Mouse (Mus musculus) 3T3-L1 (cell line): ENCODE data around the gene Hyal1.

Source experiments
- DNase-seq: peaks from one replicate; pipeline ENCODE4 v3.0.0-alpha.2; 2015; ENCODE audit warnings: low read depth, low spot score

Hyal1 gene

DNA sequence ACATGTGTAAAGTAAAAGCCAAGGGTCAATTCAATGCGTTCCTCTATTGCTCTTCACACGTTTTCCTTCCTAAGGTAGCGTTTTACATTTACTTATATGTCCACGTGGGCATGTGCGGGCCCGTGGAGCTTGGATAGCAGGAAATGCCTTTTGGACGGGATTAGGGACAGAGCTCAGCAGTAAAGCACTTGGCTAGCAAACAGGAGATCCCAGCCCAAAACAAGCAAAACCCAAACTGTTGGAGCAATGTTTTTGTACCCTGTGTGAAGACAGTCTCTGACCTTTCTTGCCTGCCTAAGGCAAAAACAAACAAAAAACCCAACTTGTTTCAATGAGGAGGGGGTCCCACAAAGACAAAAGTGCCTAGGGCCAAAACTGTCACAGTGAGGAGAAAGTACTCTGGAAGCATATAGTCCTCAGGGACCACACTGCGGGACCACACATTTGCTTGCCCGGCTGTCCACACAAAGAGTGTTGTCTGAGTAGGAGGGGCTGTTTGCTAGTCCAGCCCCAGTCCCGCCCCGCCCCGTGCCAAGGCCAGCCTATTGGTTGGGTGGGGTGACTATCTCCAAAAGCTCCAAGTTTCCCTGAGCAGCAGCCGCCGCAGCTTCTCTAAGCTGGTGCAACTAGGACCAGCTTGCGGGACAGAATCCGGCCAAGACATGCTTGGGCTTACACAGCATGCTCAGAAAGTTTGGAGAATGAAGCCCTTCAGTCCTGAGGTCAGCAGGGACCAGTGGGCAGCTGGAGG lies at the start of gene Hyal1:
Gene Hyal1 (plus strand): TSS at position 571 of the 751 bp plus-strand sequence.
- peak; percentile 54 for DNase-seq

DNA sequence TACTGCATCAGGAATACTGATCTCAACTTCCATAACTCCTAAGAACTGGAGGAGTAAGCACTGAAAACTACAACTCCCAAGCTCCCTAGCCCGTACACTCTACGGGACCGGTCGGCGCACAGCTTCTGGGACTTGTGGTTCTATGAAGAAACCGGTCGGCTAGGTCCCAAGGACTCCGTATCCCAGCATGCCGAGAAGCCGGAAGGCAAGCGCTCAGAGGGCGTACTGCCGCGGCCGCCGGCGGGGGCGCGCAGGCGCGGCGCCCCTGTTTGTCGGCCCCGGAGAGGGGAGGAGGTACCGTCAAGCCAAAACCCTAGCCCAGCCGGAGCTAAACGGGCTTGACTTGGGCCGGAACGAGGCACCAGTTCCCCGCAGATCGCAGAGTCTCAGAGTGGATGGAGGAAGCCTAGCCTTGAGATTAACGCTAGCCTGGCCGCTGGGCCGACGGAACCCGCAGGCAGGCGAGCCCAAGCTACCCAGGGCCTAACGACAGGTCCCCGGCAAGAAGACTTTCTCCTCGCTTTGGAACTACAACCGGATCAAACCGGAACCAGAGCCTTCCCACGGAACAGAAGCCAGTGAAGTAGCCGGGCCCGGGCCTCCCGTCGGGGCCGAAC lies 42.8 kb upstream of the Hyal1 start, which contains the start of gene Tmem115:
Gene Tmem115 (plus strand): TSS at position 155 of the 617 bp plus-strand sequence.
- DNase-seq = peak; percentile 98

DNA sequence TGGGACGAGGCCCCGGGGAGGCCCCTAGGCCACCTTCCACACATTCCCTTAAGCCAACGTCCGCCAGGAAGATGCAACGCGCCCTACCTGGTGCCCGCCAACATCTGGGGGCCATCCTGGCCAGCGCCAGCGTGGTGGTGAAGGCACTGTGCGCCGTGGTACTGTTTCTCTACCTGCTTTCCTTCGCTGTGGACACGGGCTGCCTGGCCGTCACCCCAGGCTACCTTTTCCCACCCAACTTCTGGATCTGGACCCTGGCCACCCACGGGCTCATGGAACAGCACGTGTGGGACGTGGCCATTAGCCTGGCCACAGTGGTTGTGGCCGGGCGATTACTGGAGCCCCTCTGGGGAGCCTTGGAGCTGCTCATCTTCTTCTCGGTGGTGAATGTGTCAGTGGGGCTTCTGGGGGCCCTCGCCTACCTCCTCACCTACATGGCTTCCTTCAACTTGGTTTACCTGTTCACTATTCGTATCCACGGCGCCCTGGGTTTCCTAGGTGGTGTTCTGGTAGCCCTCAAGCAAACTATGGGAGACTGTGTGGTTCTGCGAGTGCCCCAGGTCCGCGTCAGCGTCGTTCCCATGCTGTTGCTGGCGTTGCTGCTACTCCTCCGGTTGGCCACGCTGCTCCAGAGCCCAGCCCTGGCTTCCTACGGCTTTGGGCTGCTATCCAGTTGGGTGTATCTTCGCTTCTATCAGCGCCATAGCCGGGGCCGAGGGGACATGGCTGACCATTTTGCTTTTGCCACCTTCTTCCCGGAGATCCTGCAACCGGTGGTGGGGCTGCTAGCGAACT lies 42.1 kb upstream of the Hyal1 start:
- peak; percentile 39 for DNase-seq

- no peak for DNase-seq
Measured at GRCm38 (mm10) chr9:107538231-107538630, 38.5 kb upstream of the Hyal1 start.

- DNase-seq = no peak
Measured at GRCm38 (mm10) chr9:107538711-107539110, 38.0 kb upstream of the Hyal1 start.

DNA sequence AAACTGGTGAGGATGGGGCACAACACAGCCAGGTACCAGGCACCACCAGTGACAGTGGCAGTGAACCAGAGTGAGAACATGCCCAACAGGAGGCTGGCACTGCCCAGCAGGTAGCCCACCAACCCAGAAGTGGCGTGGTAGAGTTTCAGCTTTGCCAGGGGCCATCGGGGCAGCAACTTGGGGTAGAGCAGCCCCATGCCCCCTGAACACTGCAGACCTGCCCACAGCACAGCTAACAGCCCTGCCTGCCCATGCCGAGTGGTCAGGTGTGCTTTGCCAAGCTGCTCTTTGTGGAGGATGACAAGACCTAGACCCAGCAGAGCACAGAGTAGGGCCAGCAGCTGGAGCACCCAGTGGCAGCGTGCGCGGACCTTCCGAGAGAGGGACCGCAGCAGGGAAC lies 36.8 kb upstream of the Hyal1 start:
- no peak for DNase-seq

GRCm38 (mm10) chr9:107540420-107540819 lies 36.3 kb upstream of the Hyal1 start:
- no peak for DNase-seq

GRCm38 (mm10) chr9:107541005-107541404 lies 35.7 kb upstream of the Hyal1 start:
- DNase-seq = no peak

DNA sequence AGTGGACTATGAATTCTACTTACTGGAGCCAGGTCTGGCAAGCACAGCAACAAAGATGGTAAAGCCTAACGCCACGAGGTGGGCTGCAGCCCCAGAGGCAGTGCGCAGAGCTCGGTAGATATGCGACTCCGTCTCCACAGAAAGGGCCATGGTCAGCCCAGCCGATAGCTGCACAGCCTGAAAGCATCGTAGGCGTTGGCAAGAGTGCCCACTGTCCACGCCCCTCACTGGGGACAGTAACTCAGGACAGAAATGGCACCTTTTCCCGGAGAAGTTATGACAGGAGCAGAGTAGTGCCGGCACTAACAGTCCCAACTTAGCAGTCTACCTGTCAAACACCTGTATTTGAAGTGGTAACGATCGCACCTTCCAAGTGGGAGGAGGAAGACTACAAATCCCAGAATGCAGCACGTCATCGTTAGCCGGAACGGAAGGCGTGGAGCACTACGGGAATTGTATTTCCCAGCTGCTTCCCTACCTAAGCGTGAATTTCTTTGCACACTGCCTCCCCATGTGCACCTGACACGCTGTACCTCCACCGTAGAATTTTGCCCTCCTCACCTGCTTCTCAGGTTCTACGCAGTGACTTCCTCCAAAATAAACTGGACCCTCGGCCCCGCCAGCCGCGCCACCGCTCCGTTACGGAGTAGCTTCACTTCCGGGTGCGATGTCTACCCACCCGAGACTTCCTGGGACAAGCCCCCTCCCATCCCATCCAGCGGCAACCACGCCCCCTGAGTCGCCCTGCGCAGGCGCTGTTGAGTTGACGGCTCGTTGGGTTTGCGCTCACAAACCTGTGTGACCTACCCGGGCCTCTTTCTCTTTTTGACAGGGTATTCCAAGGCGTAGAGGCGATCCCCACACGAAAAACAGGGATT lies 35.0 kb upstream of the Hyal1 start, which contains the start of the genes Cyb561d2 and Nprl2:
Gene Cyb561d2 (minus strand): TSS at position 720 of the 878 bp plus-strand sequence.
Gene Nprl2 (plus strand): TSS at position 753 of the 878 bp plus-strand sequence.
- peak; percentile 94 for DNase-seq

DNA sequence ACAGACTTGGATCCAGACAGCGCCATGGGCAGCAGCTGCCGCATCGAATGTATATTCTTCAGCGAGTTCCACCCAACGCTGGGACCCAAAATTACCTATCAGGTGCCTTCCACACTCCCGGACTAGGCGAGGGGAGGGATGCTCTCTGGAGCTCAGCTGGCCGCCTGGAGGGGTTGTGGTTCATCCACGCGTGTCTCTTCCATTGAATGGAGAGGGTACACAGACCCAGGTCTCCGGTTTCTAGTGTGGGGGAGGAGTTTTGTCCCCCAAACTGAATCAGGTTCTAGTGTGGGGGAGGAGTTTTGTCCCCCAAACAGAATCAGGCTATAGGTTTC lies 34.4 kb upstream of the Hyal1 start:
- DNase-seq = no peak

DNA sequence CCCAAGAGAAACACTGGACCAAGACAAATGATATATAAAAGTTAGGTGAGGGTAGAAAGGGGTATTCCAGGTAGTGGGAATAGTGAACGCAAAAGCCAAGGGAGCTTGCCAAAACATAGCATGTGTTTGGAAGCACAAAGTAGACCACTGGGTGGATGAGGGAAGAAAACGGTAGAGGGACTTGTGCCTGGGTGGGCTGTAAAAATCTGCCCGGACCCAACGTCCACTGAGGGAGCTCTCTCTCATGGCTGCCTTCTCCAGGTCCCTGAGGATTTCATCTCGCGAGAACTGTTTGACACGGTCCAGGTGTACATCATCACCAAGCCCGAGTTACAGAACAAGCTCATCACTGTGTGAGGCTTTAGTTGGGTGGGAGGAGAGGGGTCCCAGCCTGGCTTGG lies 34.0 kb upstream of the Hyal1 start:
- no peak for DNase-seq

GRCm38 (mm10) chr9:107543299-107543698 lies 33.4 kb upstream of the Hyal1 start:
- no peak for DNase-seq

- no peak for DNase-seq
Measured at GRCm38 (mm10) chr9:107544196-107544700, 32.5 kb upstream of the Hyal1 start.

GRCm38 (mm10) chr9:107544729-107545128 lies 32.0 kb upstream of the Hyal1 start:
- no peak for DNase-seq

DNA sequence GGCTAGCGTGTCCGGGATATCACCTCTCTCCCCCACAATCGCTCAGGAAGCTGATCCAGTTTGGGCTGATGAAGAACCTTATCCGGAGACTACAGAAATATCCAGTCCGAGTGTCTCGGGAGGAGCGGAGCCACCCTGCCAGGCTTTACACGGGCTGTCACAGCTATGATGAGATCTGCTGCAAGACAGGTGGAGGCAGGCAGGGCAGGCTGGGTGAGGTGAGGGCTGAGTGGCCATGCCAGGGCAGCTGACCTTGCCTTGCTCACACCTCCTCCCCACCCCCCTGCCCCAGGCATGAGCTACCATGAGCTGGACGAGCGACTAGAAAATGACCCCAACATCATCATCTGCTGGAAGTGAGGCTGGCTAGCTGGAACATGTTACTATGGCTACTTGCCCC lies 31.5 kb upstream of the Hyal1 start:
- no peak for DNase-seq

- peak; percentile 86 for DNase-seq
Measured at GRCm38 (mm10) chr9:107545602-107546001, 31.1 kb upstream of the Hyal1 start.

DNA sequence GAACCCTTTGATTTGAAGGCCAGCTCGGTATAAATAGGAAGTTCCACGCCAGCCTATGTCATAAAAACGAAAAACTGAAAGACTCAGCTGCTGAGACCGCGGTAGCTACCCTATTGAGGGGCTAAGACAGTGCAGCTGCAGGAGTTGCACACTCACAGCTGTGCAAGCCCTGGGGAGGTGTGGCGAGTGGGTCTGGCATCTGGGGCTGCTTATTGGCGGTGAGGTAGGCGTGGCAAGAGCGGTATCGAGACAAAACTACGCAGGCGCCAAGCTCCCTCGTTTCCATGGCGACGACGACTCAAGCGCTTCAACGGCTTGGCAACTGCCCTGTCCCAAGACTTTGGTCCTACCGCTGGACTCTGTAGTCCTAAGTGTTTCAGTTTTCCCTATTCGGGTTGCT lies 29.7 kb upstream of the Hyal1 start, which contains the start of gene Zmynd10:
Gene Zmynd10 (plus strand): TSS at position 273 of the 400 bp plus-strand sequence.
- DNase-seq = peak; percentile 93

GRCm38 (mm10) chr9:107547957-107548356 lies 28.8 kb upstream of the Hyal1 start:
- DNase-seq = no peak

- DNase-seq = no peak
Measured at GRCm38 (mm10) chr9:107548820-107549219, 27.9 kb upstream of the Hyal1 start.

DNA sequence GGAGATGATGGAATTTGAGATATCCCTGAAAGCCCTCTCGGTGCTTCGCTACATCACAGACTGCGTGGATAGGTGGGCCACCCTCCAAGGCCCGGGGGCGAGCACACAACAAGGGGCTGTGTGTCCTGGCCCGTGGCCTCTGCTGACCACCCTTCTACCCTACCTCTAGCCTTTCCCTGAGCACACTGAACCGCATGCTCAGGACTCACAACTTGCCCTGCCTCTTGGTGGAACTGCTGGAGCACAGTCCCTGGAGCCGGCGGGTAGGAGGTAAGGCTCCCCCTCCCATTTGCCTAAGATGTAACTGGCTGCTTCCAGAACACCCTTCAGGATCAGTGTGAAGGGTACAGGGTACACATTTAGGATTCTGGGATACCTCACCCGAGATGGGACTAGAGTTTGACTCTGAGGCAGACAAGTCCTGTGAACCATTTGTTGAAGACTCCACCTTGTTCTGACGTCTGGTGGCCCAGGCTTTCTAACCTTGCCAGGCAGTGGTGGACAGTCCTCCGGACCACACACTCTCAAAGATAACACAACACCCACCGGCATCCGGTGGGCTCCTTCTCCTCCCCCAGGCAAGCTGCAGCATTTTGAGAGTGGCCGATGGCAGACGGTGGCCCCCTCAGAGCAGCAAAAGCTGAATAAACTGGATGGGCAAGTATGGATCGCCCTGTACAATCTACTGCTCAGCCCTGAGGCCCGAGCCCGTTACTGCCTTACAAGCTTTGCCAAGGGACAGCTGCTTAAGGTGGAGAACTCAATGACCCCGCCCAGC lies 27.2 kb upstream of the Hyal1 start:
- DNase-seq = no peak
